Mouse (Mus musculus) cerebellum, adult 11-12 months (tissue): ENCODE measurements around the gene Stra8.
A peak's percentile ranks its signal among the peaks of the same experiment; 100 is the strongest.

Experiments used
- DNase-seq: peaks from one replicate; pipeline ENCODE4 v3.0.0; 2022

Stra8 gene

DNA sequence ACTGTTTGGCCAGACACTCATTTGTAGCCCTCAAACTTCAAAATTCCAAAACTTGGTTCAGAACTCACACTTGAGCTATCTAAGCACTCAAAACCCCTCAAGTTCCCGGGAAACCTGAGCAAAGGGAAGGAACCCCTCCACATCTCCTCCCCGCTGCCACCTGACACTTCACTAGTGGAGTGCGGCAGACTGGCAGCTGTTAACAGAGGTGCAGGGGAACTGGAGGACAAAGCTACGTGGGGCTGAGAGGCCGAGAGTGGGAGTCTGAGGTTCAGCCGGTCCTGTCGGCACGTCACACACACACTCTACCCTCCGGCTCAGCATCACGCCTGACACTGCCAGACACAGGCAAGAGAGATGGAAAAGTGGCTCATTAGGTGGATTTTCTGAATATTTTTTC is 16.1 kb upstream of the Stra8 start:
- DNase-seq = no peak

DNA sequence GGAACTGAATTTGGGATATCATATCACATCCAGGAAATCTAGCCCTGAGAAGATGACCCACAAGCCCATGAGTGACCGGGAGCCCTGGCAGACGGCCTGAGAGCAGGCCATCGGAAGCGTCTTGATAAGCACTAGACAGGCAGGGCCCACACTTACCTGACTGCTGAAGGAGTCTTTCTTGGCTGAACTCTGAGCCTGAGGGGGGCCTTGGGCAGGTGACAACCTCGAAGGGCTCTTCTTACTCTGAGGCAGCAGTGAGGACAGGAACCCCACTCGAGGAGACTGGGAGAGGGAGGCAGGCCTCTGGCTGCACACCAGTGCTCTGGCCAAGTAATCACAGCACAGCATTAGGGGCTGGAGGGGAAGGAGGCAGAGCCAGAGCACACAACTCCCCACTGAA is 15.6 kb upstream of the Stra8 start:
- no peak for DNase-seq

- no peak for DNase-seq
Observed at GRCm38 (mm10) chr6:34906125-34906524, 13.8 kb upstream of the Stra8 start.

- no peak for DNase-seq
Observed at GRCm38 (mm10) chr6:34906661-34907060, 13.3 kb upstream of the Stra8 start.

DNA sequence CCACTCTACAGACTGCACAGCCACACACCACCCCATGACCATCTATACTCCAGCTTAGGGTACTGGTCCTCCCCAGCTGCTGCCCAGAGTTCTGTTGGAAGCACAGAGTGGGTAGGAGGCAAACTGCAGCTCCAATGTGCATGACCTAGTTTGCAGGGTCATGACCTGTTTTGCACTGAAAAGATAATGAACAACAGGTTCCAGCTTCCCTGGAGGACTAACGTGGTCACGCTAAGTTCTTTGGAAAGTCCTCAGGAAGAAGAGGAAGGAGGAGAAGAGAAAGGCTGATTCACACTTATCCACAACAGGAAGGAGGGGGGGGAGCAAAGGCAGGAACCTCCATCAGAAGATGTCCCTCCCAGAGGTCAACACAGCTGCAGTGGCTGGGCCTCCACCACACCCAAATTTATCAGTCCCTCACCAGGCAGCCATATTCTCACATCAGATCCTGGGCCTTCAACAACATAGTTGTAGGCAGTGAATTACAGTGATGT is 12.8 kb upstream of the Stra8 start:
- no peak for DNase-seq

DNA sequence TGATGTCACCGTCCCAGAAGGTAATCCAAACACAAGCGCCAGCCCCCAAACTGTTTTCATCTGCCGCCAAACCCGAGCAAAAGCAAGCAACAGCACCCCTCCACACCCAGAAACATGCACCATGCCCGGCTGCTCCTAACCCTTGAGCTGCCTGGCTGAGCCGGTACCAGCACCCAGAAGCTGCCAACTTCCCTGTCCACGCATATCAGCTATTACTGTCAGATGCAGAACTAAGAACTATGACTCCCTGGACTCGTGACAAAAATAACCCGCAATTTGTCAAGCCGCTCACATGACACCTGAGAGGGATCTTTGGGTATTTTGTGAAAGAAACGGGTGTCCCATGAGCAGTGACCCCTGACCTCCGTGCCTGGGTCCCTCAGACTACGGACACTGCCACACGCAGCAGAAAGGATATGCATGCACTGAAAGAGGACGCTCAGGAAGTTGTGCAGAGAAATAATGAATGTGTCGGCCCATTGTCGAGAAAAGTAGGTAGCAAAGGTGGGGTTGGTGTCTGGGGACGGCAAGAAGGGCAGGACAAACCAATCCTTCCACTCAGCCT is 12.2 kb upstream of the Stra8 start:
- DNase-seq = no peak

GRCm38 (mm10) chr6:34909631-34910345 is 10.2 kb upstream of the Stra8 start:
- no peak for DNase-seq

DNA sequence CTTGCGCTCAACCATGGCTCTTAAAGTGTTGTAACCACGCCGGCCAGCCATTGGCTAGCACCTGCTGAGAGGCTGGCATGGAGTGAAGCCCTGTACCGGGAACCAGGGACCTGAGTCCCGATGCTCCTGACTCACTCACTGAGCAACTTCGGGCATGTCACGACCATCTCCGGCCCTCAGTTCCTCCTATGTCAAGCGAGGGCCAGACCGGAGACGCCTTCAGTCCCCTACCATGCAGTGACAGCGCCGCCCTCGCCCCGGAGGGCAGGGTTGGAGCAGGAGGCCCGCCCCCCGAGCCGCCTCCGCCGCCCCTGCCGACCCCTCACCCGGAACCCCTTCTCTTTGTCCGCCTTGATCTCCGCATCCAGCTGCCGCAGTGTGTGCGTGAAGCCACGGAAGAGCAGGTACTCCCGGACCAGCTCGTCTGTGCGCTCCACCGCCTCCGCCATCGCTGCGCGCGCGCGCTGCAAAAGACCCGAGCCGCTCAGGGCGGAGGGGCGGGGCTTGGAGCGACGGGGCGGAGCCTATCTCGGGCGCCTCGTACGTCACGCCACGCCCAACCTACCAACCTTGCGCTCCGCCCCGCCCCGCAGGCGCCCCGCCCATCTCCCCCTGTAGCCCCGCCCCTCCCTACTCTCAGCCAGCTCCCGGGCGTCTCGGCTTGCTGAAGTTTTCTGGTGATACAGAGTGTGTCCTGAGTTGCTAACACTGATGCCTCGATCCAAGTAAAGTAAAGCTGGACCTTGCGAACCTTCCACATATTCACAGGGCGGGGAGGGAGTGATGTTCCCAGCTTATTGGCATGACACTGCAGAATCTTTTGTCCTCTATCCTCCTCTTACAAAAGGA is 9.4 kb upstream of the Stra8 start, which contains the start of gene Wdr91:
Gene Wdr91, minus strand, starts transcription at position 506 of the 849 bp plus-strand sequence.
- DNase-seq = peak; percentile 87

- DNase-seq = no peak
Observed at GRCm38 (mm10) chr6:34913341-34914040, 6.5 kb upstream of the Stra8 start.

DNA sequence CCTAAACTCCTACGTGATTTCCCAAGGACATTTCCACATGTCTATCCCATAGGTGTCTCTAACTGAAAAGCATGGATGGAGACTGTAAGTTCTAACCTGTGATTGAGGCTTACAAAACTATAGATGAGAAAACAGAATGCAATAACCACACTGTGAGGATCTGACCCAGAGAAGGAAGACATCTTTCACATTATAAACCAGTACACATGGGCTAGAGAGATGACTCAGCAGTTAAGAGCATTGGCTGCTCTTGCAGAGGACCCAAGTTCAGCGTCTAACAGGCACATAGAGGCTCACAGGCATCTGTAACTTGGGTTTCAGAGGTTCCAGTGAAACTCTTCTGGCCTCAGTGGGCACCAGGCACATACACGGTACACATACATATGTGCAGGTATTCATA is 5.5 kb upstream of the Stra8 start:
- DNase-seq = no peak

DNA sequence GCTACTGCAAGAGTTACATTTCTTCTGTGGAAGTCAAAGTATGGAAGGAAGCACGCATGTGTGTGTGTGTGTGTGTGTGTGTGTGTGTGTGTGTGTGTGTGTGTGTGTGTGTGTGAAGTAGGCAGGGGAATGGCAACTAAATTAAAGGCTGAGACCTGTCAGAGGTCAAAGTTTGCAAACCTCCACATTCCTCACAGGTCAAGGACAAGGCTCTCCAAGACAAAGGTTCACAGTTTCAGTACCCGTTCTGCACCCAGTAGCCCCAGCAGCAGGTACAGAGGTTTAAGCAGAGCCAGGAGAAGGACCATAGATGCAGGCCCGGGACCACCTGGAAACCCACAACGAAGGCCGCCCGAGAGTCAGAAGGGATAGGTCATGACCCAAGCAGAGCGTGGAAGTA is 817 bp upstream of the Stra8 start:
- no peak for DNase-seq

DNA sequence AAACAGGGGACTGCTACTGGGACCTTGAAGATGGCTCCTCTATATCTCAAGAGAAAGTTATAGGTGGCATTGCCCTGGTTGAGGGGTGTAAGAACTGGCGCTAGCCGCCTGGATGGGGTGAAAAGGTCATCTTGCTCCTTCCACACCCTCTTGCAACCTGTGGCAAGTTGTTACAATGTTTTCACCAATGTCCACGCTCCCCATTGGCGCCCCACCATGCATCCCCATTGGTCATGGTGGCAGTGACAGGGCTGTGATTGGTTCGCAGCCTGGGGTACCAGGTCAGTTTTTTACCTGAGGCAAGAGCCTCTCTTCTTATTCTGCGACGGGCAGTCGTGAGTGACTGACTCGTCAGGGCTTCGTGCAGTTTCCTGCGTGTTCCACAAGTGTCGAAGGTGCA is 668 bp downstream of the Stra8 start:
- DNase-seq = no peak

DNA sequence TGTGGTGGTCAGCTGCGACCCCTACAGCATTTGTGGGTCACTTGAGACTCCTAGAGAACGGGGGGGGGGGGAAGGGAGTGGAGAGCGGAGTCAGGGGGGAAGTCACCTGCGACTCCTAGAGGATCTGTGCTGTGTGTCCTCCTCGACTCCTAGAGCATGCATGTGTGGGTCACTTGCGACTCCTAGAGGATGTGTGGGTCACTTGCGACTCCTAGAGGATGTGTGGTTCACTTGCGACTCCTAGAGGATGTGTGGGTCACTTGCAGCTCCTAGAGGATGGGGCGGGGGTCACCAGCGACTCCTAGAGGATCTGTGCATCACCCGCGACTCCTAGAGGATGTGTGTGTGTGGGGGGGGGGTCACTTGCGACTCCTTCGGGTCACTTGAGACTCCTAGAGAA is 2.0 kb downstream of the Stra8 start:
- DNase-seq = no peak

DNA sequence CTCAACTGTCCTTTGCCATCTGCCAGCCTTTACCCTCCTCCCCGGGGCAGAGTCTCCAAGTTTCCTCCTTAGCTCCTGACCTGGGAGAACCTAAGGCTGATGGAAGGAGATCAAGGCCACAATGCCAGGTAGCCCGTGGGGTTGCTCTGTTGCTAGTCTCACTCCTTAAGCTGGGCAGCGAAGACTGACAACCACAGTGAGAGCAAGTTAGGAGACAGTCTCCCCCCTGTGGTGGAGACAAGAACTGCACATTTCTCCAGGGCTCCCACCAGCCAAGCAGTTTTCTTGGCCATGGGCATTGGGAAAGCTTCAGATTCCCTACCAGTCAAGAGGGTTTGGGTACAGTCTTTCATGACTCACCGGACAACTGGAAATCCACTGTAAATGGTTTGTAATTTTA is 7.2 kb downstream of the Stra8 start:
- peak; percentile 39 for DNase-seq

DNA sequence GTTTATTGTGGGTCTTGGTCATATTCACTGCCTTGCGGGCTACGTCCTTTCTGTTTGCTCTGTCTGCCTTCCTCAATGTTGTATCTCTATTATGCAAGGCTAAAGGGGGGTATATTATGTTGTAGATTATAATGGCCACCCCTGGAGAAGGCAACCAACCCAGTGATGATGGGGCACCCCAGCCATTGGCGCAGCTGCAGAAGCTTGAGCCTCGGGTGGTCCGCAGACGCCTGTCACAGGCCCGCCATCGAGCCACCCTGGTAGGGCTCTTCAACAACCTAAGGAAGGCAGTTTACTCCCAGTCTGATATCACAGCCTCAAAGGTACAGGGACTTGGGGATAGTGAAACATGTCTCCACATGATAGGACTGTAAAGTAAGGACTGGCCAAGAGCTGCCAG is 7.6 kb downstream of the Stra8 start:
- no peak for DNase-seq

GRCm38 (mm10) chr6:34932633-34933032 is 12.7 kb downstream of the Stra8 start:
- DNase-seq = no peak

DNA sequence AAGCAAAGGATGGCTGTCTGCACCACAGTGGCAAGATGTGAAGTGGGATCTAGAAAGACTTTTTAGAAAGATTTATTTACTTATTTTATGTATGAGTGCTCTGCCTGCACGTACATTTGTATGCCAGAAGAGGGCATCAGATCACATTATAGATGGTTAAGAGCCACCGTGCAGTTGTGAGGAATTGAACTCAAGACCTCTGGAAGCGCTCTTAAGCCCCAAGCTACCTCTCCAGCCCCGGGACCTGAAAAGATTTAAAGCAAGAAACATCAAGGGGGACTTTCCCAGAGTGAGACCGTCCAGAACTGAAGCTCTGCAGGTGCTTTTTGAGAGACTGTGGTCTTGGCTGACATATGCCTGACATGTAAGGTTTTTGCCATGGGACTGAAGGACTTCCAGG is 16.8 kb downstream of the Stra8 start:
- no peak for DNase-seq

DNA sequence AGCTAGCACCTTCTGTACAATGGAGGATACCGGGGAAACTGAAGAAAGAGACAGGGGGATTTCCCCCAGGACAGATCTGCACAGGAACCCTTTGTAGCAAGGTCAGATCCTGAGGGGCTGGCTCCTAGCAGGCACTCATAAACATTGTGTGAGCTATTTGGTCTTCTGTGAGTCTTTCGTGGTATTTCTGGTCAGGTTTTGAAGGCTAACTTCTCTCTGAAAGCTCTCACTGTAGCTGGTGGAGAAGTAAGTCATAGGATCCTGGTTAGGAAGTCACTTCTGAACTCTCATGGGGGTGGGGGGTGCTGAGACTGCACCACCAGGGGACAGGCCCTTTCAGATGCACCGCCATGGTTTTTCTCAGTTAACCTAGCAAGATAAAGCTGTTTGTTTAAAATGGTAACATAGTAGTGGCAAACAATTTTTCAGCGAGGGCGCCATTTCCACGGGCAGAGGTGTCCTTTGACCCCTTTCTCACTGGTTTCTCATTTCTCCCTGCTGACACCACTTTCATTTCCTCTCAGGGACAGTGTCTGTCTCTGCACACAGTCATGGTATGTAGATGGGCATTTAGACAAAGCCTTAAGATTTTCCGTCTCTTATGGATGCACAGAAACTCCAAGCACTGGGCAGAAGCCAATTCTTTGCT is 18.4 kb downstream of the Stra8 start:
- DNase-seq = no peak

DNA sequence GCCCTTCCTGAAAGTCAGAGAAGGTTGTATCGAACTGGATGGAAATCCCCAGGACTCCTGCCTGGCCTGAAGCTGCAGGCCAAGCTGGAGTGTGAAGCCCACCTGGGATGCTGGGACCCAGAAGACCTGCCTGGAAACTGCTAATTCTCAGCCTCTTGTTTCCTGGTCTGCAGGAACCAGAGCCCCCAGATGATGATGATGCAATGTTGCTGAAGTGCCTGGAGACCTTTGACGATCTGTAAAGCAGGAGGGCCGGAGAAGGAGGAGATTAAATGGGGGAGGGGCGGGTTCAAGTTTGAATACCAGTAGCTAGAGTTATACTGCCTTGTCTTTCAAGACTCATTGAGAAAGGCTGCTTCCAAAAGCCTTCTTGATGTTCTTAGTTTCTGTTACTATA is 19.0 kb downstream of the Stra8 start:
- no peak for DNase-seq

GRCm38 (mm10) chr6:34939451-34939850 is 19.5 kb downstream of the Stra8 start:
- DNase-seq = no peak

DNA sequence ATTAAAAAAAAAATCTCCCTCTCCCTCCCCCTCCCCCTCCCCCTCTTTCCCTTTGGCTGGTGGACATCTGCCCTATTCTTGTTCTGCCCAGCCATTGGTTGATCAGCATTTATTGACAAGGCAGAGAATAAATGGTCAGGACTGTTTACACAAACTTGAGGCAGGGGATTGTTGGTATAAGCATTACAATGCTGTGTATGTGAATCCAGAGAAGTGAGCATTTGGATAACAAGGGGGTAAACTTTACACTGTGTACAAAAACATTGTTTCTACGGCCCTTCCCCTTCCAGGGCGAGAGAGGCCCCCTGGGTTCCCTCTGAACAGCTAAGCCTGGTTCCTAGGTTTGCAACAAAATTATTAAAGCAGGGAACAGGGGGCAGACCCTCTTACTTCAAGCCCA is 21.5 kb downstream of the Stra8 start:
- no peak for DNase-seq

- no peak for DNase-seq
Observed at GRCm38 (mm10) chr6:34942446-34942845, 22.5 kb downstream of the Stra8 start.

DNA sequence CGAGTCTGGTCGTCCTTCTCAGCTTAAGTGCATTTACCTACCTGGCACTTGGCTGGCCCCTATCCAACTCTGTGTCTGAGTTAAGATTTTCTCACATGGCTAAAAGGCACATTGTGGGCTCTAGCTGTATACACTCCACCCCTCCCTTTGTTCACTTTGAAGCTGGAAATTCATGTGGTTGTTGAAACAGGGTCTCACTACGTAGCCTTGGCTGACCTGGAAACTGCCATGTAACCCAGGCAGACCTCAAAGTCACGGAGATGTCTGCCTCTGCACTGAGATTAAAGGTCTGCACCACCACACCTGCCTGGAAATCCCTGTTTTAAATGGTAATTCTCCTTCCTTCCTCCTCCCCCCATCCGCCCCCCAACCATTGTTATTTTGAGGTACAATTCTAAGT is 23.5 kb downstream of the Stra8 start:
- no peak for DNase-seq
